Mouse (Mus musculus): ENCODE data around the gene Cpne5.

Cpne5 gene

DNA sequence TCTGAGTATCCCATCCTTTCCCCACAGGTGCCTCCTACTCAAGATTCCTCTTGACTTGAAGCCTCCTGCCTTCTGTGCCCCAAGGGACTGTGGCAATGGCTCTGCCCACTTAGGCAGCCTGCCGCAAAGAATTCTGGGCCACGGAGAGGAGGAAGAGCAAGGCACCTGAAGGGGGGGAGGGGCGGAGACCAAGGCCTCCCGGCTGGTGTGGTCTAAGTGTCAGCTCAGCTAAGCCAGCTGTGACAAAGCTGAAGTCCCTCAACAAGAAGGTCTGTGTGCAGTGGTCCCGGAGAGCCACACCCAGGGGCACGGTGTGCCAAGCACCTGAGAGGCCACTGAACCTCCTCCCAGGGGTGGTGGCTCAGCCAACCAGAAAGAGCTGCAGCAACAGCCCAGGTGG, 70.6 kb downstream of the Cpne5 start:
- no peak for DNase-seq

DNA sequence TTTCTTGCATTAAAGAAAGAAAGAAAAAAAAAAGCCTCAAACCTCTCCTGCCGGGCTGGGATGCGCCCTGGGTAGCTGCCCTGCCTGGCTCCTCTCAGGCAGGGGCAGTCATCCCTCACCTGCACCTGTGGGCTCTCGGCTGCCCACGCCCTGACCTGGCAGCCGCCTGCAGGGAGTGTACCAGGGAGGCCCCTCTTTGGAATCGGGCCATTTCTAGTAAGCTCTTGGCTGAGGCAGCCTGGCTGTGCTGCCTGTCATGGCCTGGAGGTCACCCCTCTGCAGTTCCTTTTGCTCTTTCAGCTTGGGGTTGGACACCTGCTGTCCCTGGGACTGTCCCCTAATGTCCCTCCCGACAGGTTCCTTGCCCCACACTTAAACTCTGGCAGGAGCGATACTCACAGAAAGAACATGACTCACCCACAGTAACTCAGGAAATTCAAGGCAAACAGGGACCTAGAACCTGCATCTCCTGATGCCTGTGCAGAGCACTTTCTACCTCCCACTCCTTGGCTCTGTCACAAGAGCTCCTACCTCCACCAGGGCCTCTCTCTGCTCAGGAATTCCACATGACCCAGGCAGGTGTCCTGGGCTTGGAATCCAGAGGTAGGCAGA, 71.9 kb downstream of the Cpne5 start:
- no peak for DNase-seq

DNA sequence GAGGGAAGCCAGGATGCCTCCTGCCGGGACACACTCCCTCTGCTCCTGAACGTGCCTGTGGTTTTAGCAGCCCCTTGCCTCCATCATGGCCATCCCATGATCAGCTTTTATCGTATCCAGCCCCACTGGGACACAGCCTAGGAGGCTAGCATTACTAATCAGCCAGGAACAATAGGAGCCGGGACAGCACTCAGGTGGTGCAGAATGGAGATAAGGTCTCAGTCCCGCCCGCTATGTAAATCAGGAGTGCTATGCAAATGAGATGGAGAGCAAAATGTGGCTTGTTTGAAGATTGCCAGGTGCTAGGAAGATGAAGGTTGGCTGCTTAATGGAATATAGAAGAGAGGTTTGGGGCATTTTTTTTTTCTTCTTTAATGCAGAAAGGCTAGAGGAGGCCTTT, 72.5 kb downstream of the Cpne5 start:
- no peak for DNase-seq

DNA sequence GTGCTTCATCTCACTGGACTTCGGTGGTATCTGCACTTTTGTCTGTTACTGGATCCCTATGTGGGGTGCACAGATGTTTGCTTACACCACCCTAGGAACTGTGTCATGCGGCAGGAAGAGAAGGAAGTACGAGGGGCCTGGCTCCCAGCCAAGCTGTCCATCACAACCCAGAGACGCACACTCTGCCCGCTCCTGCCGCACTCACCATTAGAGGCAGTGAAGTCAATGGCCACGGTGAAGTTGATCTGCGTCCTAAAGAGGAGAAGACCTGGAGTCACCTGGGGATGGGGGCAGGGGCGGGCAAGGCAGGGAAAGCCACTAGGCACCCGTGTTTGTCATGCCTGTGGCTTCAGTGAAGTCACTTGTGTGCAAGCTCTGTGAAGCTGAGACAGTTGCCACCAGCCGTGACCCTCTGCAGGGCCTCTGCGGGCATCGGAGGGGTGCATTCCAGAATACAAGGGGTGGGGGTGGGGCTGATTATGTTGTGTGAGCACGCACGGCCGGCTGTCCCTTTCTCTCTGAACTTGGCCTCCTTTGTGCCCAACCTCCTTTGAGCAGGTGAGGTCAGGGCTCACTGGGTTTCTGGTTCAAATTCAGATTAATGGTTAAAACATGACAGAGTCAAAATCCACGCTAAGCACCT, 73.4 kb downstream of the Cpne5 start:
- no peak for DNase-seq

DNA sequence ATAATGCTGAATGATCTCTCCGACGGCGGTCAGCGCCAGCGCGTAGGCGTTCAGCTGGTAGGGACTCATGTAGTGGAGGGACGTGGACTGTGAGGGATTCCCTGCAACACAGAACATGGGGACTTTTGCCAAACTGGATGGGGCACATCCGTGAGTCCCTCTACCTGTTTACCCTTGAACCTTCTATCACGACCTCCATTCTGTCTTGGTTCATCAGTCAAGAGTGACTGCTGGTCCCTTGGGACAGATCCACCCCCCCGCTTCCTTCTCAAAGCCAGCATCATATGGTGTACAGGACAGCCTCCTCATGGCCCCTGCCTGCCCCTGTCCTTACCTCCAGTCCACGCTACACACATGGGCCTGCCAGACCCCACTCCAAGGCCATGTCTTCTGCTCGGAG, 75.6 kb downstream of the Cpne5 start:
- no peak for DNase-seq

DNA sequence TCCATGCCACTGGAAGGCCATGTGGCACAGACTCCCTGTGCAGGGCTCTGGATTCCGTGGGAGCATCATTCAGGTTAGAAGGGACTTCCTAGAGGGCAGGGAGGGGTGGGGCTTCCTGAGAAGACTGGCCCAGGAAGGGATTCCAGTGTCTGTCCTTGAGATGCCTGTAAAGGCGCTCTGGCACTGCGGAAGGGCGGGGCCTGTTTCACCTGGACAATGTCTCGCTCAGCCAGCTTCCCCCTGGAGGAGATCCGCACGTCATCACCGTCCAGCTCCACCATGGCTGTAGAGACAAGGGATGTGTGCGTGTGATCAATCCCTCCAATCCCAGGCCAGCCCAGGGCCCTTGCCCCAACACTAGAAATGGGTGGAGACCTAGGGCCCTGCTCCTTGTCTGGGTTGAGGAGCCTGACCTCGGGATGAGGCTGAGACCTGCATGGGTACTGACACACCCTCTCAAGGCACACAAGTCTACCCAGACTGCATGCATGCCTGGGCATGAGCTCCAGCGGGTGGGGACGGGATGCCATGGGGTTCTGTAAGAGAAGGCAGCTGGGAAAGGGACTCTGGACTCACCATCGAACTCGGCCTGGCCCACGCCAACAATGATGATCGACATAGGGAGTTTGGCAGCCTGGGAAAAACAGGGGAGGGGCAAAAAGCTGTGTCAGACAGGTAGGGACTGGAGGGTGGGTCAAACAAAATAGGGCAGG, 78.1 kb downstream of the Cpne5 start:
- no peak for DNase-seq

DNA sequence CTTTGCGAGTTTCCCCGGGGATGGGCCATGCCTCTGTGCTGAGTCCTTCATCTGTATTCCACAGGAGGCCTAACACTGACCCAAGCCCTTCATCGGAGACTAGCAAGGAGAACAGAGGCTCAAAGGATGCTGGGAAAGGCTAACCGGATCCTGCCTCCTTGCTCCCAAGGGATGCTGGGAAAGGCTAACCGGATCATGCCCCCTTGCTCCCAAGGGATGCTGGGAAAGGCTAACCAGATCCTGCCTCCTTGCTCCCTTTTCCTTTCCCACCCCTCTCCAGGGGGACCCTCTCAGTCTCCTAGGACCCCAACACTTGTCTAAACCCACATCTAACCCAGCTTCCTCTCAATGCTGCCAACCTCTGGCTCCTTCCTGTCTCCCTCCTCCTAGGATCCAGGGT, 78.6 kb downstream of the Cpne5 start:
- no peak for DNase-seq

DNA sequence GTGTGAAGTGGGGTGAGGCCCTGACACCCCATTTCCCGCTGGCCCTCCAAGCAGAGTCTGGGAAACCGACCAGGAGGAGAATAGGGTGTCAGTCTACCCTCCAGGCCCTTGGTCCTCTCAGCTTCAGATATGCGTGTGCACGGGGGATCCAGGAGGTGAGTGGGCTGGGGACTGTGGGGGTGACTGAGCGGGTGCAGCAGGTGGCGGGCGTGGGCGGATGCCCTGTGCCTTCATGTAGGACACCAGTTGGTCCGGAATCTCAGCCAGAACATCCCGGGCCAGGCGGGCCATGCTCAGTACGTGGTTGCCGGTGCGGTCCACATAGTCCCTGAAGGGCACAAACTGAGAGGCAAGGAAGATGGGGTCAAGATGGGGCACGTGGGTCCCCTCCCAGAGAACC, 79.1 kb downstream of the Cpne5 start:
- DNase-seq, result no peak

DNA sequence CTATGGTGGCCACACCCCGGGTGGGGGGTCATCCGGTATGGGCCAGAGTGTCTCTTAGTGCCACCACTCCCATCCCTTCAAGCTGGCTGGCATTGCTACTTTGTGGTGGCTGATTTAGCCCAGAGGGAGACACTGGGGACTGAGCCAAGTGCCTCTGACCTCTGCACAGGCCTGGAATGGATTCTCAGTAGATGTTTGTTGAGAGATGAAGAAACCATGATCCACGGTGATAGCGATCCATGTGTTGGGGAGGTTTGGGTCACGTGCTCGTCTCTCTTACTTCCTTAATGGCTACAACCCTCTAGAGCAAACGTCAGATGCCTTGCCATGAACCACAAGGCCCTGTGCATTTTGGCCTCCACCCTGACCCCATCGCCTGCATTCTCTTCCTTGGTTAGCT, 81.1 kb downstream of the Cpne5 start:
- DNase-seq, result no peak

DNA sequence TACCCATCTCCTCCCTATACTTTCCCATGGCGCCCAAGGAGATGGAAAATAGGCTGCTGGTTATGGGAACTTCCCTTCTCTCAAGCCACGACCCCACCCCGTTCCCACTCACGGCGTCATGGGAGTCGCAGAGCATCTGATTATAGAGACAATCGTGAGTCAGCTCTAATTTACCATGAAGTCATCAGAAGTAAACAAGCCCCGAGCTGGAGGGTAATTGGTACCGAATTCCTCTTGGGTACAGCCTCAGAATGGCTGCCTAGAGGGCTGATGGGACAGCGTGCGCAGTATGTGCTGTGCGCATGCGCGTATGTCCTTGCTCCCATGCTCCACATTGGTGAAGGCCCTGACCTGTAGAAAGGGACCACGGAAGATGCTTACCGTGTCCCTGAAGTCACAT, 81.6 kb downstream of the Cpne5 start:
- DNase-seq, result no peak

DNA sequence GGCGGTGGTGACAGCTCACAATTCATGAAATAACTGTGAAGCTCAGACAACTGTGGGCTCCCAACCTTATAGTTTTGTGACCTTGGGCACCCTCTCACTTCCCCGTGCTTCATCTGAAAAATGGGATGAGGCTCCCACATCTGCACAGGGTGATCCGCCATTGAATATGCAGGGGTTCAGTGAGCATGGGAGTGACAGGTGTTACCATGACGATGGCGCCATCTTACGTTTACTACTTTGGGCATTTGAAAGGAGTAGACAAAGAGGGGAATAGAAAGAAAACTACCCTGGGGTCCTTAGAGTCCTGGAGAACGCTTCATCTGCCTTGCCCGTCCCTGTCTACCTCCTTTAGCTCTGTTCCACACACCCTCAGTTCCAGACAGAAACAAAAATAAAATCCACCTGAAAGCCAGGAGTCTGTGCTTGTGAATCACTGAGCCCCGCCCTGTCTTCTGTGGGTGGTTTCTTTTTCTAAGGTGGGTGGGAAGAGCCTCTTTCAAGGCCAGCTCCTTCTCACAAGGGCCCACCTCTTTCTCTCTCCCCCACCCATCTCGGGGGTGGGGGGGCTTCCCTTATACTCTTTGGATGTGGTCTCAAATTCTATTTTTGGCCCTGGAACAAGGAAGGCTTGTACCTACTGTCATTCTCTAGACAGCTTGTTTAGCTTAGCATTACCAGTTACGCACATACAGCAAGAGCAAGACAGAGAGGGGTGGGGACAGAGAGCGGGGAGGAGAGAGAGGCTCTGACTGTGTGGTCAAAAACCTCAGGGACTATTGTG, 82.4 kb downstream of the Cpne5 start:
- no peak for DNase-seq

DNA sequence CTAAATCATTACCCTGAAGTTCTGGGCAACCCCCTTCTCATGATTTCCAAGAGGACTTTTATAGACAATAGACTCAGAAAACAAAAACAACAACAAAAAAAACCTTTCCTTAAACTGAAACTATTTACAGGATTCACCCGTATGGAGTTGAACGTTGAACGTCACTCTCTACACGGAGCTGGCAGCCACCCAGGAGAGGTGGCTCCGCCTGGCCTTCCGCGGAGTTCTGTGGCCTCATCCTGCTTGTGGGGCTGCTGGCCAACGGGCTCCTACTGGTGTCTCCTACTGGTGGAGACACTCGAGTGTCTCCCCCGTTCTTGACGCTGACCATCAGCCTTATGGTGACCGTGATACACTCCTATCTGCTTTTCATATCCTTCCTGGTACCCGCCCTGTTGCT, 83.7 kb downstream of the Cpne5 start:
- DNase-seq, result no peak

DNA sequence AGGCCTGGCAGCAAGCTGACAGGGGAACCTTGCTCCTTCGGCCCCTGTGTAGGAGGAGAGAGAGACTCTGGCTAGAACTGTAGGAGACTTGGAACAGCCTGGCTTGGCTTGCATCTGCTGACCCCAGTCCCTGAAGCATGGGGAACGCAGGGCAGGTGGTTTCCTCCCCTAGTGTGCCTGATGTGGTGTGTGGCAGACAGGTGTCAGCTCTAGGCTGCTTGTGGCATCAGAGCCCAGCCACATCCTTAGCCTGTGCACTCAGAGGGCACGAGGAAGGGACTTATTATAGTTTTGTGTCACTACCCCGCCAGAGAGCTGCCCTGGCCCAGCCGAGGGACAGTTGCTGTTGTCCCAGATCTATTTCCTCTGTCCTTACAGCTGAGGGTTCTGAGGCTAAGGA, 85.4 kb downstream of the Cpne5 start:
- DNase-seq, result no peak

DNA sequence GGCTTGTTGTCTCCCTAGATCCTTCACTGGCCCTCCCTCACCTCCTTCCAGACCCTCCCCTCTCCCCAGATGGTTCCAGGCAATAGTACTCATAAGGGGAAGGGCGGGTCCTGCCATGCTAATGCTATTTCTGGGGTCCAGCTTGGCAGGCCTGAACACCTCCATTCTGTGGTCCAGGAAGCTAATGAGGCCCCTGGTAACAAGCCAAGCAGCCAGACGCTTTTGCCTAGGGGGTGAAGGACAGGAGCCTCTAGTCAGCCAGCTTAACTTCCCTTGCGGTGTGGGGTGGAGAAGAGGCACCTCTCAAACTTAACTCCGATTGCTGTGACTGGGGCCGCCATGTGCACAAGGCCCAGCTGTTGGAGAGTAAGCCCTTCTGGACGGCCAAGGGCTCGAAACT, 88.2 kb downstream of the Cpne5 start:
- peak in 1 of 2 experiments; percentile 24 for DNase-seq

DNA sequence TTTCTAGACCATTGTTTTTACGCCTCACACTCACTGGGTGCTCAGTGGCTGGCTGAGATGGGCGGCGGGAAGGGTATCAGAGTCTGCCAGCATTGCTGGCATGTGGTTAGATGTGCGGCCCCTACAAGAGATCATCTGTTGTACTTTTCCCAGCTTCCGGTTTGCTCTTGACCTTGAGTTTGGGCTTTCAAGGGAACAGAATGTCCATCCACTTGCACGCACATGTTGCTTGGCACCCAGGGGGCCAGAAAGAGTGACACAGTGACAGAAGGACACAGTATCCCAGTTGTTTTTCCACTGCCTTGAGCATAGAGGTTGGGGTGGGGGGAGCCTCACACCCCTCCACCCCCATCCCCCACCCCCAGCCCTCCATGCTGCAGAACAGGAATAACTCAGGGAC, 90.2 kb downstream of the Cpne5 start:
- no peak for DNase-seq

DNA sequence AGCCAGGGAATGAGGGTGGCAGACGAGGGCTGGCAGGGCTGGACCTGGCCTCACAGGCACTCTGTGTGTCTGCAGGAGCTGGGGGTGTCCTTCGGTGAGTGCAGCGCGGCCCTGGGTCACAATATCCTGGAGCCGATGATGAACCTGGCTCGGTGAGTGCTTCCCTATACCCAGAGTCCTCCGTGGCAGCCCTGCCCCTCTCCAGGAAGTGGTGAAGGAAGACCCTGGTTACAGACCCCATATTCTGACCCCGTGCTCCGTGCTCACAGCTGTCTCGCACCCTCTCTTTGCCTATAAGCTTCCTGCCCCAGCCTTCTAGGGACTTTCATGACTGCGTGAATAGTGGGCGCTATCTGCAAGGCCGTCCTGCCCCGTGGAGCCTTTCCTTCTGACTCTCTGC, 90.7 kb downstream of the Cpne5 start:
- no peak for DNase-seq

DNA sequence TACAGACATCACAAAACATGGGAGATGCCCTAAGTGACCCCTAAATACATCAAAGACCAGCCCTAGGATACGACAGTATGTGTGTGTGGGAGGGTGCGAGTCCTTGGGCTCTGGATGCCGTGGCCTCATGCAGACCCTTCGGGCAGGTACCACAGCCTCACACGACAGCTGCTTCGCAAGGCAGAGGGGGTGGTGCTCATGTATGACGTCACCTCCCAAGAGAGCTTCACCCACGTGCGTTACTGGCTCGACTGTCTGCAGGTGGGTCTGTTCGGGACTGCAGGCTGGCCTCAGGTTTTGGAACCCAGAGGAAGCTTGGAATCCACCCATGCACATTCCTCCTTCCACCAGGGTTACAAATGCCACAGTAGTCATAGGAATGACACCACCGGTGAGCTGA, 92.9 kb downstream of the Cpne5 start:
- no peak for DNase-seq

DNA sequence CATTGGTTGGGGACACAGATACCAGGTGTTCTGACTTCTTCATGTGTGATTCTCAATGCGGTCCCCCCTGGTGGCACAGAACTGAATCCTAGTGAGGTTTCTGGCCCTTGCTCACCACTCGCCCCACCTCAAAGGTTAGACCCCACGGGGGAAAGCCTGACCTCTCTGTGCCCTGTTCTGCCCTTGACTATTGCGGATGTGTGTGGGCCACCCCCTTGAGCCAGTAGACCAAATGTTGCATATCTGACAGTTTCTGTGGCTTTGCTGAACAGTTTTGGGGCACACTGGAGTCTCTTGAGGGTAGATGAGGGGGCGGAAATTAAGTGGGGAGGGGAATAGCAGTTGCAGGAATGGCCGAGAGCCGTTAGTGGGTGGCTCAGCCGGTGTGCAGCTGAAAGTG, 94.7 kb downstream of the Cpne5 start:
- no peak for DNase-seq

DNA sequence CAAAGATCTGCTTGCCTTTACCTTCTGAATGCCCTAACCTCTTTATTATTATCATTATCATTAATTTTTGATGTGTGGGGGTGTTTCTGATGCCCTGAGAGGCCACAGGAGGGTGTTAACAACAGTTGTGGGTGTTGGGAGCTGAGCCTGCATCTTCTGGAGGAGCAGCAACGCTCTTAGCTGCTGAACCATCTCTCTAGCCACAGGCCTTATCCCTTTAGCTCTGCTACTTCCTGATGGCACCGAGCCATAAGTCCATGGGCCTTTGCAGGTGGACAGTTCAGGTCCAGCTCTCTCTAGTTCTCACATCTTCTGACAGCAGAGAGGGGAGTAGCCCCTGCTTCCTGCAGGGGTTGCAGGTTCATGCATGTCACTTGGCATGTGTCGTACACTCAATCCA, 96.4 kb downstream of the Cpne5 start:
- no peak for DNase-seq

DNA sequence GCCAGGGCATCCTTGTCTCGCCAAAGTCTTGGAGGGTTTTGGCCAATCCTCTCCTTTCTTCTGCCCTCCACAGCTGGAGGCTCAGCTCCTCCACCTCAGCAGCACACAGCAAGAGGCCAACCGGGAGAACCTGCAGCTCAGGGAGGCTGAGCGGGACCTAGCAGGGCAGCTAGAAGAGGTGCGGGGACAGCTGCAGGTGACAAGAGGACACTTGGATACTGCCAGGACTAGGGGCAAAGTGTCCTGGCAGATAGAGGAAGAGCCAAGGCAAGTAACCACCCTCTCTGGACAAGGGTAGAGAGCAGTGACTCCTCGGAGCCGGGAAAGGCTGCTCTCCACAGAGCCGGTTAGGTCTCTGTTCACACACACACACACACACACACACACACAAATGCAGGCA, 100.1 kb downstream of the Cpne5 start:
- no peak for DNase-seq

DNA sequence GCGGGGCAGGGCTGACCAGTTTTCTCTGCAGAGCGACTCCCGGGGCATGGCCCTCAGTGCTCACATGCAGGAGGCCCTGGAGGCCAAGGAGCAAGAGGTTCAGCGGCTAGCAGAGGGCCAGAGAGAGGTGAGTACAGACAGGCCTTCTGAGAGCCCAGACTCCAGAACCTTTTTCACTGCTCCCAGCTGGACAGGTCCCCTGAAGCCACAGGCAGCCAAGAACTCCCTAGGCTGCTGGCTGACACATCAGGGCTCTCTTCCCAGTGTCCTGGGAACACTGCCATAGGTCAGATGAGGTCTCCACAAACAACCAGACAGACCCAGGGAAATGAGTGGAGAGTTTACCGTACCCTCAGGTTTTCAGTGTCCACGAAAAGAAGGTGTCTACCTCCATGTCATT, 101.7 kb downstream of the Cpne5 start:
- peak; percentile 42 to 46 for DNase-seq

DNA sequence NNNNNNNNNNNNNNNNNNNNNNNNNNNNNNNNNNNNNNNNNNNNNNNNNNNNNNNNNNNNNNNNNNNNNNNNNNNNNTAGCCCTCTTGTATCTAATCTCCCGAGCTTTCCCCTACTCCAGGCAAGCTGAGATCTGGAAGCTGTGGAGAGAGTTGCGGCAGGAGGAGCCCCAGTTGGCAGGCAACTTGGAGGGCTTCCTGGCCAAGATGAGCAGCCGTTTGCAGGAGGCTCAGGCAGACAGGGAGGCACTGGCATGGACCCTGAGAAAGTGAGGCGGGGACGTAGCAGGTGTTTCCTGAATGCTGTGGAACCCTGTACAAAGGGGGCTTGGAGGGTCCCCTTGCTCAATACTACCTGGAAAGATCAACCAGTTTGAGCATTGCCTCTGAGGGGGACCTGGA, 102.9 kb downstream of the Cpne5 start:
- DNase-seq, result no peak

DNA sequence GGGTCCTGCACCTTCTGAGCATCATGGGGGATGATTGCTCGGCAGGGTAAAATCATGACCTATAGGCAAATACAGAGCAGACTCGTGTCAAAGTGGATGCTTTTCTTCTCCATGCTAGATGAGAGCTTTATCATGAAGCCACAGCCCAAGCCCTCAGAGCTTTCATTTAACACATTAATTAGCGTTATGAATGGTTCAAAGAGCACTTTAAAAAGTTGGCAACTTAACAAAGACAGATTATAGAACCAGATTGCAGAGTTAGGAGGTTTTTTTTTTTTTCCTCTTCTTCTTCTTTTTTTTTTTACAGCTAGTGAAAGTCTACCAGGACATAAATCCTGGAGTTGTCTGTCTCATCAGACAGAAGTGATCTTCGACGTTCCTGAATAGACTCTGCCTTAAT, 108.6 kb downstream of the Cpne5 start:
- DNase-seq, result no peak

DNA sequence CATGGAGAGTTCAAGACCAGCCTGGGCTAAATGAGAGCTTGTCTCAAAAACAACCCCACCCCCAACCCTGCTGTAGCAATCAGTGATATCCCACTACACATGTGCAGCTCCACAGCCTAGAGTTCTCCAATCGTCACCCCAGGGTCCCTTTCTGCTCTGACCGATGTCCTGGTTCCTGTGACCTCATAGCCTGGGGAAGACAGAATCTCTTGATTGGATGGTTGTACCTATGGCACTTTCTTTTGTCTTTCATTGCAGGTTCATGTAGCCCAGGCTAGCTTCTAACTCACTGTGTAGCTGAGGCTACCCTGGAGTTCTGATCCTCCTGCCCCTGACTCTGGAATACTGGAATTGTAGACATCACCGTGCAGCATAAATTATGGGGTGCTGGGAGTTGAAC, 111.4 kb downstream of the Cpne5 start:
- no peak for DNase-seq

Measured in cerebellum, postnatal 36 days (tissue).